Mouse (Mus musculus) ES-Bruce4 (cell line): Measurements from ENCODE around the gene Lipt1.

Experiments
- CTCF ChIP-seq: IDR thresholded peaks from one replicate; pipeline ENCODE4 v1.8.1; 2011; ENCODE audit warnings: low read depth, low read length
- EP300 ChIP-seq: IDR thresholded peaks from 2 replicates; pipeline ENCODE4 v1.6.1; 2011; ENCODE audit warnings: low read depth, low read length; ENCODE audit not compliant: insufficient read depth
- POLR2A ChIP-seq: IDR thresholded peaks from one replicate; pipeline ENCODE4 v1.8.1; 2011; ENCODE audit warnings: low read length; ENCODE audit not compliant: insufficient read depth

DNA sequence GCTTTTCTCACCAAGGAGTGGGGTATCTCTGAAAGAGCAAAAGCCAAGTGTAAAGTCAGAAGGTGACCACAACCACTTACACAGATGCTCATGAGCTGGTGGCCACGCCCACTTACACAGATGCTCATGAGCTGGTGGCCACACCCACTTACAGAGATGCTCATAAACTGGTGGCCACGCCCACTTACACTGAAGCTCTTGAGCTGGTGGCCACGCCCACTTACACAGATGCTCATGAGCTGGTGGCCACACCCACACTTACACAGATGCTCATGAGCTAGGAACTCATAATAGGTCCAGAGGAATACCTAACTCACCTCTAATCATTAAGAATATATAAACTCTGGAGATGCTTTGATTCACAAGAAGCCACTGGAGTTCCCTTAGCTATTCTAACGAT lies 12.9 kb downstream of the Lipt1 start:
- TF ChIP-seq EP300 = no peak
- TF ChIP-seq CTCF = no peak
- no peak for TF ChIP-seq POLR2A
